Mouse (Mus musculus) heart, postnatal 0 days (tissue): ENCODE data around the gene Gm32742.

Experiments used
- CTCF ChIP-seq: IDR thresholded peaks from 2 replicates; pipeline ENCODE4 v1.5.1; 2016; ENCODE audit warnings: antibody characterized with exemption, control low read depth, low read depth
- EP300 ChIP-seq: IDR thresholded peaks from 2 replicates; pipeline ENCODE4 v1.6.1; 2016; ENCODE audit warnings: antibody characterized with exemption, low read depth

DNA sequence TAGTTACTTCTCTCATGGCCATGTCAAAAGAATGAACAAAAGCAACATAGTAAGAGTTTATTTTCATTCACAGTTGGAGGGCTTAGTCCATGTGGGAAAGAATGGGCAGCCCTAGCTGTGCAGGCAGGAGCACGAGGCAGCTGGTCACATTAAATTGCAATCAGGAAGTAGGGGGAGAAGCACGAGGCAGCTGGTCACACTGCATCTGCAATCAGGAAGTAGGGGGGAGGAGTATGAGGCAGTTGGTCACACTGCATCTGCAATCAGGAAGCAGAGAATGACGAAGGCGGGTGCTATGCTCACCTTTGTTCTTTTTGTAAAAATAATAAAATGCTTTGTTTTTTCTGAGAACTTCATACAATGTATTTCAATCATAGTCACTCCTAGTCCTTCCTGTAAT is 29.5 kb upstream of the Gm32742 start:
- TF ChIP-seq CTCF (no peak), EP300 (no peak)
